In genomic region chr7:4844245-4844916, GRCm38 (mm10) we compare ENCODE assay signal across 9 mouse cellular contexts. TPM values are rescaled to one million over a fixed set of nuclear protein-coding genes. Genes with fewer than 3 reads are reported as not detected.
DNase-seq lines count a peak whose midpoint lies in the region; ATAC-seq and TF ChIP-seq lines count a peak whose summit lies in the region.
"Had no signal": no experiment of that assay in that cellular context is flagged by ENCODE, and none has a peak within 500 bp of the region (broad histone marks: within the 10 kb centered on the region; RNA-seq: fewer than 3 reads in every experiment).

TSS of gene Shisa7 (minus strand) at chr7:4844696.

- H3K27me3 ChIP-seq in heart, embryonic 10.5 days (ENCODE audit: insufficient read depth, poor library complexity, severe bottlenecking), result peaks cover 85% of the 10 kb centered on the region
- H3K27me3 ChIP-seq in ES-Bruce4 (ENCODE audit: control insufficient read depth, insufficient read depth, low read length, poor library complexity, severe bottlenecking), result no peaks in the 10 kb centered on the region
- H3K27me3 ChIP-seq in hindbrain, embryonic 14.5 days (ENCODE audit: control insufficient read depth, insufficient read depth, low read length), result no peaks in the 10 kb centered on the region
- H3K27me3 ChIP-seq in liver, embryonic 13.5 days, result peaks cover 91% of the 10 kb centered on the region

- no peaks in the 10 kb centered on the region for H3K36me3 ChIP-seq in heart, embryonic 10.5 days
- no peaks in the 10 kb centered on the region for H3K36me3 ChIP-seq in ES-Bruce4 (ENCODE audit: control insufficient read depth, insufficient read depth, low read length, poor library complexity, severe bottlenecking)
- H3K36me3 ChIP-seq in hindbrain, embryonic 14.5 days (replicated peaks; ENCODE audit: control insufficient read depth, insufficient read depth), result no peaks in the 10 kb centered on the region
- H3K36me3 ChIP-seq in liver, embryonic 13.5 days, result no peaks in the 10 kb centered on the region

- no peak for TF ChIP-seq POLR2A in ES-Bruce4 (IDR thresholded peaks at IDR 0.05; ENCODE audit: insufficient read depth, low read length)

- H3K9me3 ChIP-seq in heart, embryonic 10.5 days, result peaks cover 6% of the 10 kb centered on the region; the same call in 1 of the 2 replicates
- H3K9me3 ChIP-seq in ES-Bruce4 (replicated peaks; ENCODE audit: control insufficient read depth, insufficient read depth, low read length, poor library complexity, severe bottlenecking), result no peaks in the 10 kb centered on the region
- H3K9me3 ChIP-seq in hindbrain, embryonic 14.5 days (ENCODE audit: control insufficient read depth, low read length), result no peaks in the 10 kb centered on the region
- 0 out of 2 replicates have a peak, but pooled peaks cover 5% of the 10 kb centered on the region for H3K9me3 ChIP-seq in liver, embryonic 13.5 days (replicated peaks)

- H3K4me2 ChIP-seq in hindbrain, embryonic 14.5 days (replicated peaks), result peak within 1 kb of the TSS; percentile 65
- peak within 1 kb of the TSS; percentile 38 for H3K4me2 ChIP-seq in liver, embryonic 13.5 days

- TF ChIP-seq EP300 in ES-Bruce4 (IDR thresholded peaks at IDR 0.05; ENCODE audit: insufficient read depth, low read depth, low read length), result no peak

- H3K4me3 ChIP-seq in heart, embryonic 10.5 days, result peak within 1 kb of the TSS; percentile 52
- peak within 1 kb of the TSS; percentile 74 for H3K4me3 ChIP-seq in ES-Bruce4 (ENCODE audit: low read depth, low read length)
- H3K4me3 ChIP-seq in hindbrain, embryonic 14.5 days (replicated peaks; ENCODE audit: low read length), result peak within 1 kb of the TSS; percentile 64
- H3K4me3 ChIP-seq in liver, embryonic 13.5 days (replicated peaks), result peak within 1 kb of the TSS; percentile 19

- 2% methylated on average over 40 of the region's 41 CpGs for WGBS in heart, embryonic 10.5 days
- WGBS in hindbrain, embryonic 14.5 days, result under 1% methylated on average over 41 of the region's 41 CpGs
- WGBS in liver, embryonic 13.5 days (ENCODE audit: insufficient replicate concordance), result 5% methylated on average over 41 of the region's 41 CpGs

- H3K27ac ChIP-seq in heart, embryonic 10.5 days, result 0 out of 2 replicates have a peak within 1 kb of the TSS, but pooled peaks have one; percentile 52
- H3K27ac ChIP-seq in ES-Bruce4 (ENCODE audit: insufficient read depth, low read length), result no peak within 1 kb of the TSS
- peak within 1 kb of the TSS; percentile 80 for H3K27ac ChIP-seq in hindbrain, embryonic 14.5 days
- no peak within 1 kb of the TSS for H3K27ac ChIP-seq in liver, embryonic 13.5 days

- peak within 1 kb of the TSS; percentile 39 for H3K9ac ChIP-seq in ES-Bruce4 (ENCODE audit: low read depth, poor library complexity, severe bottlenecking)
- H3K9ac ChIP-seq in hindbrain, embryonic 14.5 days, result peak within 1 kb of the TSS; percentile 64
- H3K9ac ChIP-seq in liver, embryonic 13.5 days, result no peak within 1 kb of the TSS

- no peak for TF ChIP-seq CTCF in ES-Bruce4 (IDR thresholded peaks at IDR 0.05; ENCODE audit: low read depth, low read length)

- H3K4me1 ChIP-seq in heart, embryonic 10.5 days, result peaks cover 28% of the 10 kb centered on the region
- peaks cover 5% of the 10 kb centered on the region for H3K4me1 ChIP-seq in ES-Bruce4 (ENCODE audit: control insufficient read depth, insufficient read depth, low read length)
- H3K4me1 ChIP-seq in hindbrain, embryonic 14.5 days (replicated peaks; ENCODE audit: control insufficient read depth, insufficient read depth, low read length), result peaks cover 18% of the 10 kb centered on the region
- H3K4me1 ChIP-seq in liver, embryonic 13.5 days (replicated peaks), result peaks cover 8% of the 10 kb centered on the region; the same call in 1 of the 2 replicates

- no peak for DNase-seq in heart, embryonic 10.5 days (ENCODE audit: low spot score)
- DNase-seq in heart, adult 8-10 months (ENCODE audit: low spot score), result no peak
- no peak for DNase-seq in hindbrain, embryonic 14.5 days (ENCODE audit: low spot score)
- no peak for DNase-seq in liver, embryonic 13.5 days
- DNase-seq in ovary, postnatal 36 days (ENCODE audit: low spot score), result no peak
- DNase-seq in gastrocnemius, adult 8-10 months (ENCODE audit: low spot score in 2 of 2), result no peak
- DNase-seq in kidney, adult 18-20 months, result no peak

- ATAC-seq in hindbrain, embryonic 14.5 days (ENCODE audit: low FRiP score), result peak; percentile 78
- no peak for ATAC-seq in liver, embryonic 13.5 days (ENCODE audit: low read depth)

RNA-seq across cellular contexts. Expression of gene Shisa7, which starts in this region (rescaled TPM):
- polyA plus RNA-seq in heart, embryonic 10.5 days (2016; fragmentation: Nextera tagmentation; extraction: Ambion mirVana), result 0.14 TPM in 1 of 2 replicates, not detected in the other
- under 1 TPM in 3 of 4 experiments, not detected in 1; 0.09 to 0.56 (median 0.25) TPM for total RNA-seq in heart, adult 8-10 months (2022)
- polyA plus RNA-seq in ES-Bruce4 (2011; ENCODE audit: insufficient read depth, insufficient read length, low read depth, missing spikeins), result 3.8 and 5.3 TPM in 2 replicates
- polyA plus RNA-seq in hindbrain, embryonic 14.5 days (2014; fragmentation: Nextera tagmentation; extraction: Ambion mirVana), result 13.1 and 15.6 TPM in 2 replicates
- polyA plus RNA-seq in liver, embryonic 13.5 days (2015; fragmentation: Nextera tagmentation; extraction: Ambion mirVana), result not detected in 2 replicates
- not detected for total RNA-seq in gastrocnemius, adult 8-10 months (2022)
- total RNA-seq: neutrophil, adult 5-6 weeks had no signal

Comparison
In these comparisons a context has a peak if more than half of its experiments do, and no peak if none do; other contexts are left out.
1. H3K27ac ChIP-seq: peak in heart, embryonic 10.5 days (single experiment) and hindbrain, embryonic 14.5 days (single experiment); none in ES-Bruce4 (single experiment) and liver, embryonic 13.5 days (single experiment).
2. H3K4me3 ChIP-seq: peak in every context shown above with its lines; median percentile 74 in ES-Bruce4; 64 in hindbrain, embryonic 14.5 days; 52 in heart, embryonic 10.5 days; 19 in liver, embryonic 13.5 days.